18 mouse cellular contexts compared by ENCODE assay signal in the genomic region with DNA sequence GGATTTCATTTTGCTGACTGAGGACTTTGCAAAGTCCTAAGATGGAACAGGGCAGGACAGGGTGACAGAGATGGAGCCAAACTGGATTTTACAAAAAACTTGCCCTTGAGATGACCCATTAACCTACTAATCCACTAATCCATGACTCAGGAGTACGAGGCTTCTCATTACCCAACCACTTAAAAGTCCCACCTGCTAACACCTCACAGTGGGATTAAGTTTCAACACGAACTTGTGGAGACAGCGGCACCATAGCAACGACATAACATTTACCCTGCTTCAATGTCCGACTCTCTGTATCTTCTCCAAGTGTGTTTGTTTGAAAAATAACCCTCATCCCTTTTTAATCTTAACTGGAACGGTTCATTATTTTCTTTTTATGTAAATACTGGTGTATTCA.
"Had no signal": no experiment of that assay in that cellular context is flagged by ENCODE, and none has a peak within 500 bp of the region (broad histone marks: within the 10 kb centered on the region; RNA-seq: fewer than 3 reads in every experiment).

No protein-coding gene starts in this region.

- H3K4me2 ChIP-seq: lung, embryonic 15.5 days; midbrain, embryonic 11.5 days; midbrain, embryonic 13.5 days; midbrain, embryonic 15.5 days; neural tube, embryonic 12.5 days had no signal

- H3K27me3 ChIP-seq: lung, embryonic 15.5 days; megakaryocyte, embryonic 14.5 days; midbrain, embryonic 13.5 days; midbrain, embryonic 15.5 days; neural tube, embryonic 12.5 days had no signal

- H3K27ac ChIP-seq: lung, embryonic 15.5 days; macrophage; midbrain, embryonic 13.5 days; midbrain, embryonic 15.5 days; neural tube, embryonic 12.5 days had no signal

- H3K9me3 ChIP-seq: lung, embryonic 15.5 days; midbrain, embryonic 13.5 days; midbrain, embryonic 15.5 days; neural tube, embryonic 12.5 days had no signal

- H3K4me1 ChIP-seq: lung, embryonic 15.5 days; megakaryocyte, embryonic 14.5 days; midbrain, embryonic 13.5 days; midbrain, embryonic 15.5 days; neural tube, embryonic 12.5 days had no signal

- H3K36me3 ChIP-seq: lung, embryonic 15.5 days; midbrain, embryonic 13.5 days; midbrain, embryonic 15.5 days; neural tube, embryonic 12.5 days had no signal

- H3K9ac ChIP-seq: liver, postnatal 0 days; lung, embryonic 15.5 days; midbrain, embryonic 13.5 days; midbrain, embryonic 15.5 days; neural tube, embryonic 12.5 days had no signal

- ATAC-seq: liver, postnatal 0 days; midbrain, embryonic 13.5 days; midbrain, embryonic 15.5 days had no signal

- DNase-seq: liver, postnatal 0 days; lung, adult 2 months; lung, postnatal 10 days; retina, postnatal 1 day; right cerebral cortex, adult 18-20 months; right cerebral cortex, postnatal 25 days; right cerebral cortex, postnatal 4 days; spleen, adult 18-20 months; thymus, adult 18-20 months; thymus, postnatal 14 days; thymus, postnatal 36 days had no signal

- H3K4me3 ChIP-seq: lung, embryonic 15.5 days; megakaryocyte, embryonic 14.5 days; midbrain, embryonic 13.5 days; midbrain, embryonic 15.5 days; neural tube, embryonic 12.5 days had no signal
